Mouse (Mus musculus): ENCODE data around the gene Pf4. TPM values are rescaled to one million over a fixed set of nuclear protein-coding genes. Genes with fewer than 3 reads are reported as not detected.

The Pf4 gene
- total and polyA plus RNA-seq, 3 experiments = 37.6 to 73.0 (median 71.1) TPM

GRCm38 (mm10) chr5:90758020-90758605 lies 14.1 kb upstream of the Pf4 start:
- intact Hi-C loops (cut with DNase I) = no loop called here
- Histone ChIP-seq H3K27me3 (ENCODE audit: control insufficient read depth, insufficient read depth, low read length) (peaks cover 3% of the 10 kb centered on the region; the same call in 1 of the 2 replicates), H3K4me3 (no peak overlapping the region), H3K4me1 (ENCODE audit: control insufficient read depth, insufficient read depth, low read length) (peaks cover 3% of the 10 kb centered on the region), H3K9ac (ENCODE audit: low read depth, low read length) (no peak overlapping the region), H3K36me3 (ENCODE audit: control insufficient read depth, insufficient read depth, low read length) (no peaks in the 10 kb centered on the region), H3K79me2 (replicated peaks; ENCODE audit: control insufficient read depth, insufficient read depth, low read length) (no peaks in the 10 kb centered on the region), H3K27ac (no peak overlapping the region)
- WGBS = 47% methylated on average over 5 of the region's 5 CpGs
- DNase-seq = peak; percentile 13 to 31
- TF ChIP-seq POLR2A (IDR thresholded peaks at IDR 0.05; ENCODE audit: insufficient read depth, low read depth, low read length) (no peak), CTCF (IDR thresholded peaks at IDR 0.05) (no peak), EP300 (IDR thresholded peaks at IDR 0.05; ENCODE audit: insufficient read depth, low read depth, low read length) (no peak)

GRCm38 (mm10) chr5:90759077-90760065 lies 12.9 kb upstream of the Pf4 start, which contains the start of gene Cxcl5:
Gene Cxcl5 (plus strand): TSS chr5:90759360.
- Histone ChIP-seq H3K9ac (ENCODE audit: low read depth, low read length) (0 out of 2 replicates have a peak within 1 kb of the TSS, but pooled peaks have one; percentile 12), H3K79me2 (replicated peaks; ENCODE audit: control insufficient read depth, insufficient read depth, low read length) (no peaks in the 10 kb centered on the region), H3K4me1 (ENCODE audit: control insufficient read depth, insufficient read depth, low read length) (peaks cover 3% of the 10 kb centered on the region), H3K36me3 (ENCODE audit: control insufficient read depth, insufficient read depth, low read length) (no peaks in the 10 kb centered on the region), H3K27ac (peak within 1 kb of the TSS; percentile 17; the same call in 1 of the 2 replicates), H3K4me3 (peak within 1 kb of the TSS; percentile 36; the same call in 1 of the 2 replicates), H3K27me3 (ENCODE audit: control insufficient read depth, insufficient read depth, low read length) (peaks cover 3% of the 10 kb centered on the region; the same call in 1 of the 2 replicates)
- peak; percentile 13 to 32 for DNase-seq
- intact Hi-C loops (cut with DNase I) = no loop called here
- WGBS = 9% methylated on average over 32 of the region's 32 CpGs
- TF ChIP-seq CTCF (IDR thresholded peaks at IDR 0.05) = no peak
- TF ChIP-seq POLR2A (IDR thresholded peaks at IDR 0.05; ENCODE audit: insufficient read depth, low read depth, low read length) = no peak
- no peak for TF ChIP-seq EP300 (IDR thresholded peaks at IDR 0.05; ENCODE audit: insufficient read depth, low read depth, low read length)

- H3K79me2 ChIP-seq (replicated peaks; ENCODE audit: control insufficient read depth, insufficient read depth, low read length) = no peaks in the 10 kb centered on the region
- DNase-seq = no peak
- TF ChIP-seq CTCF (IDR thresholded peaks at IDR 0.05) (no peak), EP300 (IDR thresholded peaks at IDR 0.05; ENCODE audit: insufficient read depth, low read depth, low read length) (no peak), POLR2A (IDR thresholded peaks at IDR 0.05; ENCODE audit: insufficient read depth, low read depth, low read length) (no peak)
- H3K4me1 ChIP-seq (ENCODE audit: control insufficient read depth, insufficient read depth, low read length) = peaks cover 3% of the 10 kb centered on the region
- no peaks in the 10 kb centered on the region for H3K36me3 ChIP-seq (ENCODE audit: control insufficient read depth, insufficient read depth, low read length)
- intact Hi-C loops (cut with DNase I) = no loop called here
- no peak overlapping the region for H3K27ac ChIP-seq
- 38% methylated on average over 4 of the region's 4 CpGs for WGBS
- peaks cover 3% of the 10 kb centered on the region; the same call in 1 of the 2 replicates for H3K27me3 ChIP-seq (ENCODE audit: control insufficient read depth, insufficient read depth, low read length)
- no peak overlapping the region for H3K4me3 ChIP-seq
- H3K9ac ChIP-seq (ENCODE audit: low read depth, low read length) = no peak overlapping the region
Observed at GRCm38 (mm10) chr5:90760303-90760702, 11.9 kb upstream of the Pf4 start.

- intact Hi-C loops (cut with DNase I) = no loop called here
- no peak for TF ChIP-seq EP300 (IDR thresholded peaks at IDR 0.05; ENCODE audit: insufficient read depth, low read depth, low read length)
- TF ChIP-seq POLR2A (IDR thresholded peaks at IDR 0.05; ENCODE audit: insufficient read depth, low read depth, low read length) = no peak
- peaks cover 3% of the 10 kb centered on the region for H3K4me1 ChIP-seq (ENCODE audit: control insufficient read depth, insufficient read depth, low read length)
- DNase-seq = no peak
- H3K27me3 ChIP-seq (ENCODE audit: control insufficient read depth, insufficient read depth, low read length) = peaks cover 3% of the 10 kb centered on the region; the same call in 1 of the 2 replicates
- no peaks in the 10 kb centered on the region for H3K79me2 ChIP-seq (replicated peaks; ENCODE audit: control insufficient read depth, insufficient read depth, low read length)
- H3K36me3 ChIP-seq (ENCODE audit: control insufficient read depth, insufficient read depth, low read length) = no peaks in the 10 kb centered on the region
- no peak overlapping the region for H3K4me3 ChIP-seq
- no peak overlapping the region for H3K9ac ChIP-seq (ENCODE audit: low read depth, low read length)
- H3K27ac ChIP-seq = no peak overlapping the region
- 91% methylated on average over 2 of the region's 2 CpGs for WGBS
Observed at GRCm38 (mm10) chr5:90760844-90761243, 11.4 kb upstream of the Pf4 start.

GRCm38 (mm10) chr5:90761834-90762233 lies 10.4 kb upstream of the Pf4 start:
- TF ChIP-seq EP300 (IDR thresholded peaks at IDR 0.05; ENCODE audit: insufficient read depth, low read depth, low read length) (no peak), CTCF (IDR thresholded peaks at IDR 0.05) (no peak), POLR2A (IDR thresholded peaks at IDR 0.05; ENCODE audit: insufficient read depth, low read depth, low read length) (no peak)
- no peak overlapping the region for H3K27ac ChIP-seq
- H3K9ac ChIP-seq (ENCODE audit: low read depth, low read length) = no peak overlapping the region
- H3K79me2 ChIP-seq (replicated peaks; ENCODE audit: control insufficient read depth, insufficient read depth, low read length) = no peaks in the 10 kb centered on the region
- 85% methylated on average over 3 of the region's 3 CpGs for WGBS
- intact Hi-C loops (cut with DNase I) = no loop called here
- H3K36me3 ChIP-seq (ENCODE audit: control insufficient read depth, insufficient read depth, low read length) = no peaks in the 10 kb centered on the region
- no peak overlapping the region for H3K4me3 ChIP-seq
- H3K27me3 ChIP-seq (ENCODE audit: control insufficient read depth, insufficient read depth, low read length) = peaks cover 3% of the 10 kb centered on the region; the same call in 1 of the 2 replicates
- DNase-seq = no peak
- peaks cover 3% of the 10 kb centered on the region for H3K4me1 ChIP-seq (ENCODE audit: control insufficient read depth, insufficient read depth, low read length)

Measured in heart, adult 2 months (tissue).